Mouse (Mus musculus) kidney, embryonic 16.5 days (tissue): Measurements from ENCODE around the gene Stk11. TPM values are rescaled to one million over a fixed set of nuclear protein-coding genes. Genes with fewer than 3 reads are reported as not detected.

Experiments
- ATAC-seq: fragments of 200-750 bp; cut with Nextera tagmentation; 2 replicates; pipeline ENCODE4 v1.8.0; 2017; ENCODE audit warnings: moderate TSS enrichment; ENCODE audit not compliant: low FRiP score, low TSS enrichment
- H3K27ac ChIP-seq: fragments of 300-500 bp; sonication (generic); 2 replicates; pipeline ENCODE4 v1.5.1; 2014; ENCODE audit warnings: low read length
- H3K27me3 ChIP-seq: fragments of 300-500 bp; sonication (generic); 2 replicates; pipeline ENCODE4 v1.6.1; 2014; ENCODE audit warnings: low read length, control low read depth, mixed read lengths; ENCODE audit not compliant: insufficient read depth
- H3K36me3 ChIP-seq: fragments of 300-500 bp; sonication (generic); 2 replicates; pipeline ENCODE4 v1.6.1; 2014; ENCODE audit warnings: low read length, control low read depth, mixed read lengths; ENCODE audit not compliant: insufficient read depth
- H3K4me1 ChIP-seq: fragments of 300-500 bp; sonication (generic); 2 replicates; pipeline ENCODE4 v1.6.1; 2014; ENCODE audit warnings: low read length, control low read depth, mixed read lengths; ENCODE audit not compliant: insufficient read depth
- H3K4me2 ChIP-seq: fragments of 300-500 bp; sonication (generic); replicated peaks from 2 replicates; pipeline ENCODE4 v1.6.1; 2014; ENCODE audit warnings: low read depth, low read length
- H3K4me3 ChIP-seq: fragments of 300-500 bp; sonication (generic); 2 replicates; pipeline ENCODE4 v1.5.1; 2014; ENCODE audit warnings: mild to moderate bottlenecking, low read length
- H3K9ac ChIP-seq: fragments of 300-500 bp; sonication (generic); replicated peaks from 2 replicates; pipeline ENCODE4 v1.6.1; 2014; ENCODE audit warnings: low read length
- H3K9me3 ChIP-seq: fragments of 300-500 bp; sonication (generic); 2 replicates; pipeline ENCODE4 v1.6.1; 2016; ENCODE audit warnings: low read length, control low read depth
- WGBS: fragments of 180-500 bp; shearing (Covaris S2); extraction: QIAGEN DNeasy Blood & Tissue Kit; methylation state at CpG from one replicate; pipeline ENCODE4 v1.1.7; 2014; 5-methylcytosine and 5-hydroxymethylcytosine counted together
- polyA plus RNA-seq: library from polyadenylated mRNA; unstranded; fragments of >200 nt; fragmentation: Nextera tagmentation; extraction: Ambion mirVana; gene quantifications from 2 replicates; pipeline ENCODE4 v1.2.1, GENCODE M21; 2015

Gene Stk11
- polyA plus RNA-seq, 1 experiment from 2014 or later, result 18.2 TPM

DNA sequence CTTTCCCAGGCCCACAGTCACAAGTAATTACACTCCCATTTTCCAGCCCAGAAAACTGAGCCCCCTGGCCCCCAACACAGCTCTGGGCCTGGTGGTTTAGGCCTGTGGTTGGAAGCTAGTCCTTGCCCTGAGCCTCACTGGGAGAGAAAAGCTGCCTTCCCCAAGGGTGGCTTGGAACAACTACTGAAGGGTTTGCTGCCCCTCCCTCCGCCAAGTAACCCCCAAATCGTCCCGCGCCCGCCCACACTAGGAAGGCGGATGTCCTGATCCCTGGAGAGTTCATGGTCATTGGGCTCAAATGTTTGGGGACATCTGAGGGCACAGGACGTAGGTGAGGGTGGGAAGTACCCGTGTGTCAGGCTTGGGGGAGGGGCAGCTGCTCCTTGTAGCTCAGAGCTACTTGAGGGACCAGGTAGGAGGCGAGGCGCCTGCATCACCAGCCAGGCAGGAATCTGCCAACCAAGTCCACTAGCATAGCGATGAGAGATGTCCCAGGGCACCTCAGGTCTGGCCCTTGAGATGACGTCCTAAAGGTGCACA, 43.5 kb downstream of the Stk11 start:
- peaks cover 36% of the 10 kb centered on the region for H3K36me3 ChIP-seq
- H3K4me1 ChIP-seq, result peaks cover 95% of the 10 kb centered on the region

DNA sequence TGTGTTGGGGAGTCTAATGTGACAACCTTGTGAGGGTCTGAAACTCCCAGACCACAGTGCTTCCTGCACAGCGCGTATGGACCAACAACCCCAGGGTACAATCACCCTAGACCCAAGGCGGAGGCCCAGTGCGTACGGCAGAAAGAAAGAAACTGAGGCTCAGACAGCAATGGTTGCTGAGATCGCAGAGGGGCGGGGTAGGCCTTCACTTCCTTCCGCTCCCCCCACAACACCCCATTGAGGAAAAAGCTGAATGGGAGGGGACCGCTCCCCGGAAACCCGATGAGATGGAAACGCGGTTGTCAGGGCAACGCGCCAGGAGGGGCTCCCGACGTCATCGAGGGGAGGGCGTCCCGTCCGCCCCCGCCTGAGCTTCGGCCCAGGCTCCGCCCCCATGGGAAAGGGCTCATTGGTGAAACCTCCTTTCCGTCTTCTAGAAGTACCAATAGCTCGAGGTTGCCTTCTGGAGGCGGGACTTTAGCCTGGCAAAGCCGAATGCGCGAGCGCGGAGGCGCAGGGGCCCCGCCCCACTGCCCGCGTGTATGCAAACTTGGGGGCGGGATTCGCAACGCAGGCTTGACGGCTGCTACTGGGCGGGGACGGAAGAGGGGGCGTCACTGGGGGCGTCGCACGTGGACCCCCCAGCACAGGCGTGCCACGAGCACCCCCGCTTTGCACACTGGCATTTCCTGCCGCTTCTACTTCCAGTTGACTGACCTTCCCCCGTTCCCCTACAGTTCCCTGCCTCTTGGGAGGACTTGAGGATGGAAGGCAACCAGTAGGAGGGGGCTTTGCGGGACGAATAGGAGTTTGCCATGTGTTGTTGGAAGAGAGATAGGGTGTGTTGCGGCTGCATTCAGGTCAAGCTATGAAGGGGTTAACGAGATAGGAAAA, 44.2 kb downstream of the Stk11 start:
- Histone ChIP-seq H3K4me1 (peaks cover 95% of the 10 kb centered on the region), H3K27ac (peak overlapping the region; percentile 99), H3K9me3 (no peaks in the 10 kb centered on the region), H3K4me3 (peak overlapping the region; percentile 47), H3K9ac (peak overlapping the region; percentile 63), H3K36me3 (peaks cover 28% of the 10 kb centered on the region), H3K4me2 (peak overlapping the region; percentile 66), H3K27me3 (no peaks in the 10 kb centered on the region)
- WGBS, result under 1% methylated on average over 55 of the region's 55 CpGs
- ATAC-seq, result peak; percentile 60

More for the DNA sequence above, 43.5 kb downstream of the Stk11 start:
- Histone ChIP-seq H3K27me3 (no peaks in the 10 kb centered on the region), H3K27ac (peak overlapping the region; percentile 99), H3K9me3 (no peaks in the 10 kb centered on the region), H3K9ac (peak overlapping the region; percentile 62), H3K4me2 (peak overlapping the region; percentile 66), H3K4me3 (peak overlapping the region; percentile 47)
- ATAC-seq, result peak; percentile 12
- 3% methylated on average over 12 of the region's 12 CpGs for WGBS

DNA sequence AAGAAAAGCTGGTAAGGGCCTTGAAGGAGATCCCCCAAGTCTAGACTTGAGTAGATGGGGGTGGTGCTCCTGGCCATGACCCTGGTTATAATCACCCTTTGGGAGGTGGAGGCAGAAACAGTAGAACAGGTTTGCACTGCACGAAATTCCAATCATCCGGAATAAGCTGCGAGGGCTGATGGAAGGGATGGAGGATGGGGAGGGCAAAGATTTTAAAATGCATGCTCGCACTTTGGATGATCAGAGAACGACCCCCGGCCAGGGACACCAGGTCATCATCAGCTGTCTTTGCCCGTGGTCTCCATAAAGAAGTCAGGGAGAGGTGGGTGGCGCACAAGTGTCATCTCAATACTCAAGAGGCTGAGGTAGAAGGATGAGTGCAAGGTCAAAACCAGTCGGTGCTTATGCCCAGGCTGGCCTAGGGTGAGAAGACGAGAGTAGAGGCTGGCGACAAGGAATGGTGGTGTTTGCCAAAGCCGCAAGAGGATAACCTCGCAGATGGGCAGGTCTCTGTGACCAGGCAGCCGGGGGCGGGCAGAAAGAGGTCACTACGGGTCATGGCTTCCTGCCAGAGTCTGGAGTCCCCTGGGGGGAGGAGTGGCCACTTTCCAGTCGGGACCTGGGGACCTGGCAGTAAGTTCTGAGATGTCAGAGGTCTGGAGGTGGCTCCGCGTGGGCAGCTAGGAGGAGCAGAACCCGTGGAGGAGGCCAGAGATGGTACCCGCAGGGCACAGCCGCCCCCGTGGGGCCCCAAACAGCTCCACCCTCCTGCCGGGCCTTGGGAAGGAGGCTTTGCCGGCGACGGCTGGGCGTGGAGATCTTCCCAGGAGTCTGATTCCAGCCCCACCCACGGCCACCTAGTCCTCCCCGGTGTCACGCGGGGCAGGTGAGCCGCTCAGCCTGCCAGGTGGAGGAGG, 45.1 kb downstream of the Stk11 start:
- peak overlapping the region; percentile 63 for H3K9ac ChIP-seq
- H3K9me3 ChIP-seq, result no peaks in the 10 kb centered on the region
- WGBS, result under 1% methylated on average over 33 of the region's 33 CpGs
- peaks cover 93% of the 10 kb centered on the region for H3K4me1 ChIP-seq
- peaks cover 19% of the 10 kb centered on the region for H3K36me3 ChIP-seq
- H3K4me3 ChIP-seq, result peak overlapping the region; percentile 47
- ATAC-seq, result peak; percentile 24
- H3K27ac ChIP-seq, result peak overlapping the region; percentile 99
- no peaks in the 10 kb centered on the region for H3K27me3 ChIP-seq
- H3K4me2 ChIP-seq, result peak overlapping the region; percentile 66

DNA sequence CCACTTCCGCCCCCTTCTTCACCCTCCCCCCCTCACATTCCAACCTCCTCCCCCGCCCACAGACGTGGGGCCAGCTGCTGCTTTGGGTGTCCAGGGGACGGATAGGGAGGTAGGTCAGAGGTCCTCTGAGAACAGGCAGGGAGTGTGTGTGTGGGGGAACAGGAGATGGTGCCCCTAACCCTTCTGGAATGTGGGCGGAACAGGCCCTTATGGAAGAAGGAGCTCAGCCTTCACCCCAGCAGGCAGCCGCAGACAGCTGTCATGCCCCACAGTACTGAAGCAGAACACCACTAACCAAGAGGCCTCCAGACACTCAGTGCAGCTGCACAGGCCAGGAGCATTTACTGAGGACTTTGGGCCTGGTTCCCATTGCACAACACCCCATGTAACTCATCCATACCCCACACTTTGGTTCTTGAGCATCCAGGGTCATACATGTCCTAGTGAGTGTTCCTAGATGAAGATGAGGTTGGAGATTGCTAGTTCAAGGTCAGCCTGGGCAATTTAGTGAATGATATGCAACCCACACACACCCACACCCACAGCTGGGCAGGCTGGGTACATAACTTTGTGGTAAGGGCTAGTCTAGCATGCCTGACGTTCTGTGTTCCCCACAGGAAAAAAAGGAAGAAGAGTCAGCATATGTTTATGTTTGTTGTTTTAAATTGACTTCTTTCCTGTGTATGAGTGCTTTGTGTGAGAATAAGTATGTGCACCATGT, 46.1 kb downstream of the Stk11 start:
- ATAC-seq, result peak; percentile 33
- no peaks in the 10 kb centered on the region for H3K9me3 ChIP-seq
- 7% methylated on average over 6 of the region's 7 CpGs for WGBS
- H3K27me3 ChIP-seq, result no peaks in the 10 kb centered on the region
- H3K9ac ChIP-seq, result peak overlapping the region; percentile 63
- H3K27ac ChIP-seq, result peak overlapping the region; percentile 99
- peaks cover 90% of the 10 kb centered on the region for H3K4me1 ChIP-seq
- peak overlapping the region; percentile 47 for H3K4me3 ChIP-seq
- H3K36me3 ChIP-seq, result peaks cover 10% of the 10 kb centered on the region
- peak overlapping the region; percentile 66 for H3K4me2 ChIP-seq

DNA sequence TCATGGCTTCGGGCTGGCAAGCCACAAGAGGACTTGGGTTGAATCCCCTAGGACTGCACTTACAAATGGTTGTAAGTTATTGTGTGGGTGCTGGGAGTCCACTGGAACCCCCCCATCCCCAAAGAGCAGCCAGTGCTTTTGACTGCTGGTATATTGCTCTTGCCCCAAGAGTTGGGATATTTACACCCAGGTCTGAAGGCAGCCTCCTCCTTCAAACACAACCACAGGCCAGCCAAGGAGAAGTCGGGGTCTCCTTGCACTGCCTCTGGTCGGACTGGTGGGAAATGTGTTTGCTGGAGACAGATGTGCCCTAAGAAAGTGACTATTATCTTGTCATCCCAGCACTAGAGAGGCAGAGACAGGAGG, 46.6 kb downstream of the Stk11 start:
- Histone ChIP-seq H3K4me3 (no peak overlapping the region), H3K36me3 (peaks cover 4% of the 10 kb centered on the region), H3K27me3 (no peaks in the 10 kb centered on the region), H3K4me2 (peak overlapping the region; percentile 66; the same call in 1 of the 2 replicates), H3K4me1 (peaks cover 90% of the 10 kb centered on the region), H3K27ac (peak overlapping the region; percentile 99), H3K9ac (peak overlapping the region; percentile 63), H3K9me3 (no peaks in the 10 kb centered on the region)
- 72% methylated on average over 3 of the region's 3 CpGs for WGBS
- no peak for ATAC-seq

DNA sequence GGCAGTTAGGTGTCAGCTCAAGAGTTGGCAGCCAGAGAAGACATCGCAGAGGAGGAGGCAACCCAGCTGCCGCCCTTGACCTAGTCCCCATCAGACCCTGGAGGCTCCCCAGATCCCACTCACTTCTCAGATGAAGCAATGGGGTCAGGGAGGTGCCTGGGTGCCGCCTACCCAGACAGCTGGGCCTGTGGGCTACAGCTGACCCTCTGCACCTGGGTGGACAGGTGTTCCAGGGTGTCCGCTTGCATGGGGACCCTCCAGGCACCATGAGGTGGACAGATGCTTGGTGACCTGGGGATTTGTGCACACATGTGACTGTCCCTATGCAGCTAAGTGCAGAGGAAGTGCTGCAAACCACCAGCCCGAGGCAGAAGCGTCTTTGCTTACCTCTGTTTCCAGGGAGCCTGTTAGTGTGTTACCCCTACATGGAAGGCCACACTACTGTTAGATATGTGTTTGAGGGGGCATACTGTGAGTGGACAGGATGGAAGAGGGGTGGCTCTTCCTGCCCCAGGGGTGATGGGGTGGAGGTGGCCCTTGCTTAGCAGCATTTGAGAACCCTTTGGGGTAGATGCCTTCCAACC, 47.2 kb downstream of the Stk11 start:
- H3K9me3 ChIP-seq, result no peaks in the 10 kb centered on the region
- H3K9ac ChIP-seq, result peak overlapping the region; percentile 63
- peak overlapping the region; percentile 99 for H3K27ac ChIP-seq
- no peak for ATAC-seq
- 50% methylated on average over 6 of the region's 6 CpGs for WGBS
- peaks cover 85% of the 10 kb centered on the region for H3K4me1 ChIP-seq
- no peak overlapping the region for H3K4me2 ChIP-seq
- no peaks in the 10 kb centered on the region for H3K27me3 ChIP-seq
- H3K36me3 ChIP-seq, result no peaks in the 10 kb centered on the region
- no peak overlapping the region for H3K4me3 ChIP-seq

DNA sequence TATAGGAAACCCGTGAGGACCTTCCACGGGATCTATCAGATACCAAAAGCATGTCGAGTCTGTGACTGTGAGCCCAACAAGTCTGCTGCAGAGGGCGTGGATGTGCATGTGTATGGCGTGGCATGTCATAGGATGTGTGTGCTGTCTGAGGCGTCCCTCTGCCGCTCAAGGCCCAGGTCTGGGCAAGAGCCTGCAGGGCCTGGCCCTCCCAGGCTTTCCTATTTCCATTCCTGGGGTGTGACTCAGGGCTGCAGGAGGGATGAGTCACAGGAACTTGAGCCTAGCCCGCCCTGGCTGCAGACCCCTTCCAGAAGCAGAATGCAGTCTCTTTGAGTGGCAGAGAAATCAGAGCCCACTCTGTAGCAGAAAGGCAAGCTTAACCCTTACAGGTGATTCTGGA, 48.1 kb downstream of the Stk11 start:
- H3K9ac ChIP-seq, result no peak overlapping the region
- H3K36me3 ChIP-seq, result no peaks in the 10 kb centered on the region
- H3K4me1 ChIP-seq, result peaks cover 77% of the 10 kb centered on the region
- H3K4me3 ChIP-seq, result no peak overlapping the region
- no peaks in the 10 kb centered on the region for H3K27me3 ChIP-seq
- H3K27ac ChIP-seq, result no peak overlapping the region; the same call in 1 of the 2 replicates
- ATAC-seq, result no peak
- no peaks in the 10 kb centered on the region for H3K9me3 ChIP-seq
- WGBS, result 66% methylated on average over 8 of the region's 8 CpGs
- no peak overlapping the region for H3K4me2 ChIP-seq

DNA sequence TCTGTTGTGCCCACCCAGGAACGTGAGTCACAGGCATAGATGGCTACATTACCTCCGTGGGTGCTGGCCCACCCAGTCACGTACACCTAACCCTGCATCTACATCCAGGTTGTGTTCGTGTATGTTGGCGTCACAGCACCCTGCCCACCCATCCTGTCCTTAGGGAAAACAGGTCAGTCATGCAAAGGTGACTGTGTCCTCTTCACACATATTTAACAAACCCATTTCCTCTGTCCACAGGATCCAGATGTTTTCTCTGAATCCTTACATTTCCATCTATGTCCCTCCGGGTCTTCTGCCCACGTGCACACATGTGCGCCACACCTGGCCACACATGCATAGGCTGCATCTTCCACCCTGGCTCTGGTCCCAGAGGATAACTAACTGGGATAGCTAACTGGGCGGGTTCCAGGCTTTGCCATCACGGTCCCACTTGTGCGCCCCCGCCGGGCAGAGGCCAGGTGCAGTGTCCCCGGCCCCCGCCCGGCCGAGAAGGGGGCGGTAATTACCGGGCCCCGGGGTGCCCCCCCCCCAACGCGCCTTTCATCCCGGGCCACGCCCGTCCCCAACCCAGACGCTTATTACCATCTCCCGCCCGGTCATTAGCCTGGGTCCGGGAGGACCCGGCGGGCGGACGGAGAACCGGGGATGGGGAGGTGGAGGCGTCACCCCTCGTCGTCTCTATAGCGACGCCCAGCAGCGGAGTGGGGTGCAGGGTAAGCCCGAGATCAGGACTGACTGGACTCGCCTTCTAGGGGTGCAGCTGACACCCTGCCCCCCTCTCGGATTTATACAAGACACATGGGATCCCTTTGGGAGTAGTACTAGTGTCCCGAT, 48.8 kb downstream of the Stk11 start:
- ATAC-seq, result 0 out of 2 replicates have a peak, but pooled peaks have one; percentile 0

More for the DNA sequence above, 48.8 kb downstream of the Stk11 start:
- WGBS, result 8% methylated on average over 44 of the region's 44 CpGs
- Histone ChIP-seq H3K27ac (peak overlapping the region; percentile 44), H3K4me3 (peak overlapping the region; percentile 51), H3K9ac (peak overlapping the region; percentile 64), H3K4me1 (peaks cover 77% of the 10 kb centered on the region), H3K4me2 (peak overlapping the region; percentile 92), H3K9me3 (no peaks in the 10 kb centered on the region), H3K36me3 (no peaks in the 10 kb centered on the region; the same call in 1 of the 2 replicates), H3K27me3 (no peaks in the 10 kb centered on the region)
